In genomic region chr5:143948361-143948760, GRCm38 (mm10) we compare ENCODE assay signal across 42 mouse cellular contexts. TPM values are rescaled to one million over a fixed set of nuclear protein-coding genes. Genes with fewer than 3 reads are reported as not detected.
"Had no signal": no experiment of that assay in that cellular context is flagged by ENCODE, and none has a peak within 500 bp of the region (broad histone marks: within the 10 kb centered on the region; RNA-seq: fewer than 3 reads in every experiment).

No protein-coding gene starts in this region.

- H3K9me3 ChIP-seq: limb, embryonic 10.5 days; limb, embryonic 12.5 days; limb, embryonic 13.5 days; limb, embryonic 15.5 days; liver, embryonic 12.5 days; liver, embryonic 13.5 days; liver, embryonic 15.5 days; lung, embryonic 15.5 days; midbrain, embryonic 10.5 days; midbrain, embryonic 12.5 days; midbrain, embryonic 13.5 days; midbrain, embryonic 15.5 days had no signal

- ATAC-seq: liver, embryonic 12.5 days; liver, postnatal 0 days; lung, postnatal 0 days; midbrain, embryonic 13.5 days; midbrain, embryonic 15.5 days; midbrain, embryonic 16.5 days had no signal

- H3K27ac ChIP-seq: limb, embryonic 10.5 days; limb, embryonic 12.5 days; limb, embryonic 13.5 days; limb, embryonic 15.5 days; liver, embryonic 12.5 days; liver, embryonic 13.5 days; liver, embryonic 14.5 days; liver, embryonic 15.5 days; lung, embryonic 15.5 days; macrophage; midbrain, embryonic 10.5 days; midbrain, embryonic 12.5 days; midbrain, embryonic 13.5 days; midbrain, embryonic 15.5 days; neural tube, embryonic 12.5 days had no signal

- H3K27me3 ChIP-seq: limb, embryonic 12.5 days; limb, embryonic 13.5 days; limb, embryonic 15.5 days; liver, embryonic 12.5 days; lung, embryonic 15.5 days; midbrain, embryonic 12.5 days; midbrain, embryonic 13.5 days; midbrain, embryonic 15.5 days; neural tube, embryonic 12.5 days had no signal

- H3K4me1 ChIP-seq: limb, embryonic 10.5 days; limb, embryonic 12.5 days; limb, embryonic 13.5 days; limb, embryonic 15.5 days; liver, embryonic 12.5 days; liver, embryonic 13.5 days; liver, embryonic 15.5 days; lung, embryonic 15.5 days; megakaryocyte, embryonic 14.5 days; midbrain, embryonic 10.5 days; midbrain, embryonic 12.5 days; midbrain, embryonic 13.5 days; midbrain, embryonic 15.5 days; neural tube, embryonic 12.5 days had no signal

- H3K9ac ChIP-seq: limb, embryonic 12.5 days; limb, embryonic 13.5 days; limb, embryonic 15.5 days; liver, embryonic 12.5 days; liver, embryonic 13.5 days; liver, embryonic 14.5 days; liver, embryonic 15.5 days; liver, postnatal 0 days; lung, embryonic 14.5 days; lung, embryonic 15.5 days; midbrain, embryonic 12.5 days; midbrain, embryonic 13.5 days; midbrain, embryonic 15.5 days; neural tube, embryonic 12.5 days had no signal

- H3K4me2 ChIP-seq: limb, embryonic 12.5 days; limb, embryonic 13.5 days; limb, embryonic 15.5 days; liver, embryonic 11.5 days; liver, embryonic 12.5 days; liver, embryonic 13.5 days; liver, embryonic 15.5 days; lung, embryonic 14.5 days; lung, embryonic 15.5 days; midbrain, embryonic 11.5 days; midbrain, embryonic 12.5 days; midbrain, embryonic 13.5 days; midbrain, embryonic 15.5 days; neural tube, embryonic 12.5 days had no signal

- H3K36me3 ChIP-seq: limb, embryonic 10.5 days; limb, embryonic 12.5 days; limb, embryonic 13.5 days; limb, embryonic 15.5 days; liver, embryonic 12.5 days; liver, embryonic 13.5 days; liver, embryonic 15.5 days; lung, embryonic 15.5 days; midbrain, embryonic 10.5 days; midbrain, embryonic 12.5 days; midbrain, embryonic 13.5 days; midbrain, embryonic 15.5 days; neural tube, embryonic 12.5 days had no signal

- DNase-seq: left cerebral cortex, postnatal 4 days; liver; liver, embryonic 13.5 days; liver, postnatal 0 days; lung, adult 18-20 months; lung, adult 2 months; lung, embryonic 14.5 days; lung, postnatal 10 days; lung, postnatal 14 days; lung, postnatal 36 days; lung, postnatal 4 days; midbrain, embryonic 14.5 days had no signal

- H3K4me3 ChIP-seq: limb, embryonic 10.5 days; limb, embryonic 12.5 days; limb, embryonic 13.5 days; limb, embryonic 15.5 days; liver, embryonic 12.5 days; liver, embryonic 13.5 days; liver, embryonic 15.5 days; lung, embryonic 15.5 days; megakaryocyte, embryonic 14.5 days; midbrain, embryonic 10.5 days; midbrain, embryonic 12.5 days; midbrain, embryonic 13.5 days; midbrain, embryonic 15.5 days; myocyte; neural tube, embryonic 12.5 days had no signal

RNA-seq across cellular contexts. Expression of gene Rsph10b, which starts 15.5 kb away (rescaled TPM):
- total RNA-seq: liver, adult 2 months had no signal
- polyA plus RNA-seq: liver, adult 2 months; macrophage; myocyte had no signal

RNA-seq across cellular contexts. Expression of gene Gm42421, which starts 20.4 kb away (rescaled TPM):
- total RNA-seq: liver, adult 2 months; megakaryocyte-erythroid progenitor cell, adult 5-6 weeks; midbrain, postnatal 0 days; monocyte, adult 5-6 weeks had no signal
- polyA plus RNA-seq: liver, adult 2 months; liver, embryonic 13.5 days; liver, postnatal 0 days; lung, adult 2 months; lung, embryonic 16.5 days; lung, postnatal 0 days had no signal

RNA-seq across cellular contexts. Expression of gene Ankrd61, which starts 50.9 kb away (rescaled TPM):
- total RNA-seq: left cerebral cortex, postnatal 14 days; left cerebral cortex, postnatal 25 days; left cerebral cortex, postnatal 36 days; liver, adult 2 months; megakaryocyte progenitor cell, adult 5-6 weeks; megakaryocyte, adult 5-6 weeks; megakaryocyte-erythroid progenitor cell, adult 5-6 weeks; midbrain, postnatal 0 days had no signal
- polyA plus RNA-seq: liver, adult 2 months; liver, postnatal 0 days; macrophage had no signal
